Comparison of ENCODE assay signal across 8 mouse cellular contexts in the genomic region with DNA sequence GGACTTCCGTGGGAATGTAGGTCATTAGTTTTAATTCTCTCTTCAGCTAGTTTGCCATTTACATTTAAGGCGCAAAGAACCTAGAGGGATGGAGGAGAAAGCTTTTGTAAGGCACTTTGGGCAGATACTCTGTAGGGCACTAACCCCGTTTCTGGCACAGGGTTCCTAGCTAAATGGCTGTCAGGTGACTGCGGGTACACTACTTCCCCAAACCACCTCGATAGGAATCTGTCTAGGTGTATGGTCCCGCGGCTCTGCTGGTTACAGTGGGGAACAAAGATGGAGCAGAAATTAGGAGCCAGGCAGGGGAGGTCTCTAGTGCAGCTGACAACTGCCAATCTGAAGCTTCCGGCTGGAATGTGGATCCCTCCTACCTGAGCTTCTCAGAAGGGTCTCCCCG. TPM values are rescaled to one million over a fixed set of nuclear protein-coding genes. Genes with fewer than 3 reads are reported as not detected.
DNase-seq lines count a peak whose midpoint lies in the region; ATAC-seq and TF ChIP-seq lines count a peak whose summit lies in the region.

No protein-coding gene starts in this region.

- ATAC-seq in embryonic facial prominence, embryonic 13.5 days (ENCODE audit: insufficient number of reproducible peaks, insufficient read depth, low FRiP score, low TSS enrichment, low read depth), result no peak
- ATAC-seq in intestine, postnatal 0 days, result no peak
- ATAC-seq in neural tube, embryonic 13.5 days (ENCODE audit: low read depth), result no peak

- H3K4me1 ChIP-seq in embryonic facial prominence, embryonic 13.5 days, result peaks cover 32% of the 10 kb centered on the region
- H3K4me1 ChIP-seq in intestine, postnatal 0 days (replicated peaks; ENCODE audit: control insufficient read depth, insufficient read depth, low read length), result peaks cover 14% of the 10 kb centered on the region; the same call in 1 of the 2 replicates
- peaks cover 36% of the 10 kb centered on the region for H3K4me1 ChIP-seq in neural tube, embryonic 13.5 days (replicated peaks)

- 11% methylated on average over 9 of the region's 9 CpGs for WGBS in embryonic facial prominence, embryonic 13.5 days
- 26% methylated on average over 9 of the region's 9 CpGs for WGBS in intestine, postnatal 0 days
- WGBS in neural tube, embryonic 13.5 days, result 20% methylated on average over 9 of the region's 9 CpGs

- no peak for TF ChIP-seq CTCF in left cerebral cortex, adult 2 months (IDR thresholded peaks at IDR 0.05)
- TF ChIP-seq CTCF in intestine, postnatal 0 days (IDR thresholded peaks at IDR 0.05; ENCODE audit: low read depth), result no peak

- no peaks in the 10 kb centered on the region for H3K27me3 ChIP-seq in embryonic facial prominence, embryonic 13.5 days
- no peaks in the 10 kb centered on the region for H3K27me3 ChIP-seq in intestine, postnatal 0 days (replicated peaks; ENCODE audit: control insufficient read depth, insufficient read depth, low read length)
- peaks cover 5% of the 10 kb centered on the region; the same call in 1 of the 2 replicates for H3K27me3 ChIP-seq in neural tube, embryonic 13.5 days

- DNase-seq in left cerebral cortex, adult 2 months (ENCODE audit: extremely low spot score in 1 of 2, low spot score in 2 of 2), result no peak
- no peak for DNase-seq in left cerebral cortex, adult 8-10 months (ENCODE audit: low spot score in 2 of 2)
- DNase-seq in gastrocnemius, postnatal 14 days, result no peak
- DNase-seq in ovary, postnatal 10 days (ENCODE audit: low spot score), result no peak
- DNase-seq in thymus, postnatal 36 days, result no peak

- H3K9me3 ChIP-seq in embryonic facial prominence, embryonic 13.5 days, result no peaks in the 10 kb centered on the region
- H3K9me3 ChIP-seq in intestine, postnatal 0 days (ENCODE audit: control insufficient read depth), result no peaks in the 10 kb centered on the region
- H3K9me3 ChIP-seq in neural tube, embryonic 13.5 days, result no peaks in the 10 kb centered on the region

- intact Hi-C loops in left cerebral cortex, adult 2 months (cut with DNase I), result no loop called here
- intact Hi-C loops in gastrocnemius, postnatal 14 days (cut with DNase I; ENCODE audit: low total_unique reads), result no loop called here

- H3K36me3 ChIP-seq in embryonic facial prominence, embryonic 13.5 days, result peaks cover 22% of the 10 kb centered on the region
- H3K36me3 ChIP-seq in intestine, postnatal 0 days (ENCODE audit: control insufficient read depth, insufficient read depth), result peaks cover 17% of the 10 kb centered on the region
- peaks cover 13% of the 10 kb centered on the region for H3K36me3 ChIP-seq in neural tube, embryonic 13.5 days

- peak overlapping the region; percentile 91 for H3K9ac ChIP-seq in embryonic facial prominence, embryonic 13.5 days
- peak overlapping the region; percentile 89; the same call in 1 of the 2 replicates for H3K9ac ChIP-seq in intestine, postnatal 0 days (ENCODE audit: low read depth, low read length)
- peak overlapping the region; percentile 93 for H3K9ac ChIP-seq in neural tube, embryonic 13.5 days

- H3K27ac ChIP-seq in left cerebral cortex, adult 2 months, result peak overlapping the region; percentile 1; the same call in 1 of the 2 replicates
- H3K27ac ChIP-seq in embryonic facial prominence, embryonic 13.5 days, result no peak overlapping the region
- no peak overlapping the region for H3K27ac ChIP-seq in intestine, postnatal 0 days (ENCODE audit: low read depth, low read length)
- no peak overlapping the region for H3K27ac ChIP-seq in neural tube, embryonic 13.5 days (replicated peaks)

- H3K4me3 ChIP-seq in left cerebral cortex, adult 2 months, result peak overlapping the region; percentile 71
- H3K4me3 ChIP-seq in embryonic facial prominence, embryonic 13.5 days, result peak overlapping the region; percentile 93
- H3K4me3 ChIP-seq in intestine, postnatal 0 days (ENCODE audit: low read depth, low read length), result peak overlapping the region; percentile 75
- H3K4me3 ChIP-seq in neural tube, embryonic 13.5 days, result peak overlapping the region; percentile 91

- peak overlapping the region; percentile 85 for H3K4me2 ChIP-seq in embryonic facial prominence, embryonic 13.5 days
- H3K4me2 ChIP-seq in intestine, postnatal 0 days (replicated peaks; ENCODE audit: low read depth), result peak overlapping the region; percentile 96
- H3K4me2 ChIP-seq in neural tube, embryonic 13.5 days, result peak overlapping the region; percentile 97

RNA-seq across cellular contexts. Expression of a gene that starts 1.3 kb away (rescaled TPM):
- 10 to 100 TPM; 22.8 to 23.2 TPM for total RNA-seq in left cerebral cortex, adult 2 months (2021)
- 10 to 100 TPM; 28.9 to 32.0 (median 30.4) TPM for total RNA-seq in left cerebral cortex, adult 8-10 months (2022)
- 12.8 and 13.8 TPM in 2 replicates for polyA plus RNA-seq in embryonic facial prominence, embryonic 13.5 days (2015; fragmentation: Nextera tagmentation; extraction: Ambion mirVana)
- polyA plus RNA-seq in intestine, postnatal 0 days (2015; fragmentation: Nextera tagmentation; extraction: Ambion mirVana), result 3.7 and 5.0 TPM in 2 replicates
- polyA plus RNA-seq in neural tube, embryonic 13.5 days (2015; fragmentation: Nextera tagmentation; extraction: Ambion mirVana), result 10.4 and 11.2 TPM in 2 replicates
- total RNA-seq in gastrocnemius, postnatal 14 days (2021), result 10 to 100 TPM; 14.4 to 15.8 TPM

RNA-seq across cellular contexts. Expression of a gene that starts 30.8 kb away (rescaled TPM):
- total RNA-seq in left cerebral cortex, adult 2 months (2021), result 100 to 1,000 TPM; 100 to 103 TPM
- 100 to 1,000 TPM in 2 of 4 experiments, 10 to 100 TPM in 2; 83.7 to 108 (median 99.6) TPM for total RNA-seq in left cerebral cortex, adult 8-10 months (2022)
- polyA plus RNA-seq in embryonic facial prominence, embryonic 13.5 days (2015; fragmentation: Nextera tagmentation; extraction: Ambion mirVana), result 348 and 353 TPM in 2 replicates
- polyA plus RNA-seq in intestine, postnatal 0 days (2015; fragmentation: Nextera tagmentation; extraction: Ambion mirVana), result 256 and 266 TPM in 2 replicates
- 259 and 278 TPM in 2 replicates for polyA plus RNA-seq in neural tube, embryonic 13.5 days (2015; fragmentation: Nextera tagmentation; extraction: Ambion mirVana)
- total RNA-seq in gastrocnemius, postnatal 14 days (2021), result 10 to 100 TPM; 62.4 to 74.9 TPM

RNA-seq across cellular contexts. Expression of a gene that starts 31.0 kb away (rescaled TPM):
- total RNA-seq in left cerebral cortex, adult 2 months (2021), result 10 to 100 TPM; 12.0 to 12.9 TPM
- total RNA-seq in left cerebral cortex, adult 8-10 months (2022), result 10 to 100 TPM; 10.1 to 14.4 (median 11.3) TPM
- 9.7 and 10.2 TPM in 2 replicates for polyA plus RNA-seq in embryonic facial prominence, embryonic 13.5 days (2015; fragmentation: Nextera tagmentation; extraction: Ambion mirVana)
- 4.2 and 5.2 TPM in 2 replicates for polyA plus RNA-seq in intestine, postnatal 0 days (2015; fragmentation: Nextera tagmentation; extraction: Ambion mirVana)
- 12.4 and 13.1 TPM in 2 replicates for polyA plus RNA-seq in neural tube, embryonic 13.5 days (2015; fragmentation: Nextera tagmentation; extraction: Ambion mirVana)
- total RNA-seq in gastrocnemius, postnatal 14 days (2021), result 1 to 10 TPM in 1 of 2 experiments, under 1 TPM in 1; 0.43 to 1.1 TPM

RNA-seq across cellular contexts. Expression of a gene that starts 35.1 kb away (rescaled TPM):
- total RNA-seq in left cerebral cortex, adult 2 months (2021), result 10 to 100 TPM; 62.5 to 66.6 TPM
- 10 to 100 TPM; 73.8 to 77.0 (median 75.3) TPM for total RNA-seq in left cerebral cortex, adult 8-10 months (2022)
- polyA plus RNA-seq in embryonic facial prominence, embryonic 13.5 days (2015; fragmentation: Nextera tagmentation; extraction: Ambion mirVana), result 232 and 244 TPM in 2 replicates
- polyA plus RNA-seq in intestine, postnatal 0 days (2015; fragmentation: Nextera tagmentation; extraction: Ambion mirVana), result 97.0 and 100 TPM in 2 replicates
- polyA plus RNA-seq in neural tube, embryonic 13.5 days (2015; fragmentation: Nextera tagmentation; extraction: Ambion mirVana), result 185 and 196 TPM in 2 replicates
- total RNA-seq in gastrocnemius, postnatal 14 days (2021), result 10 to 100 TPM; 65.8 to 69.7 TPM

RNA-seq across cellular contexts. Expression of a gene that starts 47.3 kb away (rescaled TPM):
- total RNA-seq in left cerebral cortex, adult 2 months (2021), result 10 to 100 TPM; 19.7 to 19.8 TPM
- total RNA-seq in left cerebral cortex, adult 8-10 months (2022), result 10 to 100 TPM; 16.5 to 20.1 (median 18.4) TPM
- polyA plus RNA-seq in embryonic facial prominence, embryonic 13.5 days (2015; fragmentation: Nextera tagmentation; extraction: Ambion mirVana), result 54.1 and 57.7 TPM in 2 replicates
- polyA plus RNA-seq in intestine, postnatal 0 days (2015; fragmentation: Nextera tagmentation; extraction: Ambion mirVana), result 44.1 and 48.8 TPM in 2 replicates
- polyA plus RNA-seq in neural tube, embryonic 13.5 days (2015; fragmentation: Nextera tagmentation; extraction: Ambion mirVana), result 46.5 and 52.9 TPM in 2 replicates
- 1 to 10 TPM; 5.4 to 6.1 TPM for total RNA-seq in gastrocnemius, postnatal 14 days (2021)

Comparison
In these comparisons a context has a peak if more than half of its experiments do, and no peak if none do; other contexts are left out.
1. RNA of a gene that starts 31.0 kb away (total RNA-seq): 12.0 to 12.9 TPM in left cerebral cortex, adult 2 months and 10.1 to 14.4 TPM in left cerebral cortex, adult 8-10 months; 0.43 to 1.1 TPM in gastrocnemius, postnatal 14 days; every median in the first group is over 4 times any median in the second.
2. Peak in every context shown above with its lines, with median percentiles within 50 percentile points of each other: H3K4me3 ChIP-seq, H3K4me2 ChIP-seq and H3K9ac ChIP-seq.